Mouse (Mus musculus) intestine, embryonic 14.5 days (tissue): Measurements from ENCODE around the gene Ulk4. TPM values are rescaled to one million over a fixed set of nuclear protein-coding genes. Genes with fewer than 3 reads are reported as not detected.
A peak's percentile ranks its signal among the peaks of the same experiment; 100 is the strongest.

Experiments used
- ATAC-seq: fragments of 200-750 bp; cut with Nextera tagmentation; replicated peaks from 2 replicates; pipeline ENCODE4 v1.8.0; 2017; ENCODE audit warnings: low read depth, moderate number of reproducible peaks, moderate TSS enrichment, moderate library complexity; ENCODE audit not compliant: low FRiP score, low TSS enrichment
- DNase-seq: peaks from one replicate; pipeline ENCODE4 v3.0.0-alpha.2; 2018; ENCODE audit warnings: low spot score
- H3K27ac ChIP-seq: fragments of 300-500 bp; sonication (generic); 2 replicates; pipeline ENCODE4 v1.5.1; 2014; ENCODE audit warnings: low read depth, mild to moderate bottlenecking, control low read depth
- H3K27me3 ChIP-seq: fragments of 300-500 bp; sonication (generic); replicated peaks from 2 replicates; pipeline ENCODE4 v1.6.1; 2014; ENCODE audit warnings: low read length, control low read depth; ENCODE audit not compliant: control insufficient read depth, insufficient read depth
- H3K36me3 ChIP-seq: fragments of 300-500 bp; sonication (generic); 2 replicates; pipeline ENCODE4 v1.6.1; 2014; ENCODE audit warnings: low read length, control low read depth; ENCODE audit not compliant: control insufficient read depth, insufficient read depth
- H3K4me1 ChIP-seq: fragments of 300-500 bp; sonication (generic); replicated peaks from 2 replicates; pipeline ENCODE4 v1.6.1; 2014; ENCODE audit warnings: low read length, control low read depth, mixed read lengths; ENCODE audit not compliant: control insufficient read depth, insufficient read depth
- H3K4me2 ChIP-seq: fragments of 300-500 bp; sonication (generic); 2 replicates; pipeline ENCODE4 v1.6.1; 2014; ENCODE audit warnings: low read length
- H3K4me3 ChIP-seq: fragments of 300-500 bp; sonication (generic); 2 replicates; pipeline ENCODE4 v1.5.1; 2014; ENCODE audit warnings: low read depth, low read length, control low read depth, mixed read lengths
- H3K9ac ChIP-seq: fragments of 300-500 bp; sonication (generic); 2 replicates; pipeline ENCODE4 v1.6.1; 2014; ENCODE audit warnings: mild to moderate bottlenecking, low read length
- H3K9me3 ChIP-seq: fragments of 300-500 bp; sonication (generic); 2 replicates; pipeline ENCODE4 v1.6.1; 2016; ENCODE audit warnings: low read length, control low read depth; ENCODE audit not compliant: control insufficient read depth
- WGBS: fragments of 180-500 bp; shearing (Covaris S2); extraction: QIAGEN DNeasy Blood & Tissue Kit; methylation state at CpG from one replicate; pipeline ENCODE4 v1.1.7; 2014; 5-methylcytosine and 5-hydroxymethylcytosine counted together
- polyA plus RNA-seq: library from polyadenylated mRNA; unstranded; fragments of >200 nt; fragmentation: Nextera tagmentation; extraction: Ambion mirVana; gene quantifications from 2 replicates; pipeline ENCODE4 v1.2.1, GENCODE M21; 2014

Gene Ulk4
- polyA plus RNA-seq, 1 experiment from 2014 or later, result 122 TPM

- Histone ChIP-seq H3K4me1 (no peaks in the 10 kb centered on the region), H3K27me3 (no peaks in the 10 kb centered on the region), H3K4me2 (no peak overlapping the region), H3K9ac (no peak overlapping the region), H3K36me3 (no peaks in the 10 kb centered on the region), H3K9me3 (no peaks in the 10 kb centered on the region), H3K4me3 (no peak overlapping the region), H3K27ac (no peak overlapping the region)
- 77% methylated on average over 6 of the region's 6 CpGs for WGBS
- no peak for ATAC-seq
- DNase-seq, result no peak
Measured at GRCm38 (mm10) chr9:121239571-121239970, 37.4 kb downstream of the Ulk4 start.

GRCm38 (mm10) chr9:121218636-121219035 is 58.4 kb downstream of the Ulk4 start:
- DNase-seq (peak; percentile 46), ATAC-seq (no peak)
- Histone ChIP-seq H3K4me1 (no peaks in the 10 kb centered on the region), H3K27ac (no peak overlapping the region), H3K4me2 (no peak overlapping the region), H3K4me3 (no peak overlapping the region), H3K36me3 (no peaks in the 10 kb centered on the region), H3K9me3 (0 out of 2 replicates have a peak, but pooled peaks cover 4% of the 10 kb centered on the region), H3K27me3 (no peaks in the 10 kb centered on the region), H3K9ac (no peak overlapping the region)
- 82% methylated on average over 11 of the region's 11 CpGs for WGBS

DNA sequence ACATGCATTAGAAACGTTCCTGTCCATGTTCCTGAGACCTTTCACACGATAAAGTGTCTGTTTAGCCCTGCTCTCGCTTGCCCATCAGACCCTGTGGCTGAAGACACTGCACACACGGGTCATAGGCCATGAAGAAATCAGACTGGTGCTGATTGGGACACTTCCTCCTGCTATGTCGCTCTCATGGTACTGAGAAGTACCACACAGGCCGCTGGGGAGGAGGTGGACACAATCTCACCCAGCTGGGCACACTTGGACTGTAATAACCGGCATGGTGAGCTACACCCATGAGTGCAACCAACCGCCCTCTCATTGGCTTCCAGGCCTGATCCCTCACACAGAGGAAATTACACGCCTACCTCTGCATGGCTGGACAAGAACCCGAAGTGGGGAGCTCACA is 58.8 kb downstream of the Ulk4 start:
- 84% methylated on average over 10 of the region's 10 CpGs for WGBS

DNA sequence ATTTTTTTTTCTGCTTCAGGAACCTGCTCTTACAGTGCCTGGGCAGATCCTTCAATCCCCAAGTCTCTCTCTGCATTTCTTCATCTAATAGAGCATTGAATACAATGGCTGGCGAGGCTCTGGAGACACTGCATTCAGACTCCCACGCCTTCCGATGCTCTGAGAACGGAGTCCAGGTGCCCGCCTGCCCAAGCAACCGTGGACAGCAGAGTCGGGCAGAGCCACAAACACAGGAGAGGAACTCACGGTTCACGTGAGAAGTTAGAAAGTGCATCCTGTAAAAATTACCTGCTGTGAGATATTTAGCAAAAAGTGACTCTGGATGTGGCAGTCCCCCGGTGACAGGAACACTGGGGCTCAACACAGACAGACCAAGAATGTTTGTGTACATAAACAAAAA is 59.3 kb downstream of the Ulk4 start:
- no peak for ATAC-seq
- no peak overlapping the region for H3K9ac ChIP-seq
- DNase-seq, result no peak
- H3K27ac ChIP-seq, result no peak overlapping the region
- H3K4me3 ChIP-seq, result no peak overlapping the region
- no peaks in the 10 kb centered on the region for H3K36me3 ChIP-seq
- H3K4me1 ChIP-seq, result no peaks in the 10 kb centered on the region
- H3K9me3 ChIP-seq, result 0 out of 2 replicates have a peak, but pooled peaks cover 4% of the 10 kb centered on the region
- H3K4me2 ChIP-seq, result no peak overlapping the region
- 88% methylated on average over 10 of the region's 10 CpGs for WGBS
- no peaks in the 10 kb centered on the region for H3K27me3 ChIP-seq

More for the DNA sequence above, 58.8 kb downstream of the Ulk4 start:
- H3K4me3 ChIP-seq, result no peak overlapping the region
- H3K27ac ChIP-seq, result no peak overlapping the region
- ATAC-seq (no peak), DNase-seq (no peak)
- no peak overlapping the region for H3K4me2 ChIP-seq
- no peaks in the 10 kb centered on the region for H3K36me3 ChIP-seq
- no peaks in the 10 kb centered on the region for H3K4me1 ChIP-seq
- H3K27me3 ChIP-seq, result no peaks in the 10 kb centered on the region
- H3K9me3 ChIP-seq, result 0 out of 2 replicates have a peak, but pooled peaks cover 4% of the 10 kb centered on the region
- no peak overlapping the region for H3K9ac ChIP-seq

DNA sequence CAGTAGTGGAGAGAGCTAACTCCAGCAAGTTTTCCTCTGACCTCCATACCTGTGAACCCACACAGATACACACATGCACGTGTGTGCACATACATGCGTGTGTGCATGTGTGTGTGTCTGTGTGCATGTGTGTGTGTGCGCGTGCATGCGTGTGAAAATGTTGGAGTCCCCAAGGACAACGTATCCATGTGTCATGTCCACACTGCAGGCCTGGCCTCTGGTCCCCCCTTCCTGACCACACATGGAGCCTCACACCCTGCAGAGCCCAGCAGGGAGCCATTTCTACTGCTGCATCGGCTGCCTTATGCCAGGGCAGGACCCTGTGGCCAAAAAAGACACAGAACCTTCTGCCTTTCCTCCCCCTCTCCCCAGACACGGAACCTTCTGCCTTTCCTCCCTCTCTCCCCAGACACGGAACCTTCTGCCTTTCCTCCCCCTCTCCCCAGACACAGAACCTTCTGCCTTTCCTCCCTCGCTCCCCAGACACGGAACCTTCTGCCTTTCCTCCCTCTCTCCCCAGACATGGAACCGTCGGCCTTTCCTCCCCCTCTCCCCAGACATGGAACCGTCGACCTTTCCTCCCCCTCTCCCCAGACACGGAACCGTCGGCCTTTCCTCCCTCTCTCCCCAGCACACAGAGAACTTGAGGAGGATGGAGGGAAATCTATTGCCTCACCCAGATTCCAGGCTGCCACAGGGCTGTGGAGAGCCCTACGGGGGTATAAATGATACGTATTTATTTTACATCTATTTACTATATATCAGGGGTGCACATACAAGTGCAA is 60.3 kb downstream of the Ulk4 start:
- no peaks in the 10 kb centered on the region for H3K36me3 ChIP-seq
- no peaks in the 10 kb centered on the region for H3K27me3 ChIP-seq
- WGBS, result 75% methylated on average over 20 of the region's 20 CpGs
- H3K27ac ChIP-seq, result no peak overlapping the region
- no peaks in the 10 kb centered on the region for H3K4me1 ChIP-seq
- H3K9ac ChIP-seq, result no peak overlapping the region
- H3K4me2 ChIP-seq, result no peak overlapping the region
- ATAC-seq (no peak), DNase-seq (no peak)
- no peak overlapping the region for H3K4me3 ChIP-seq
- H3K9me3 ChIP-seq, result 0 out of 2 replicates have a peak, but pooled peaks cover 4% of the 10 kb centered on the region

- H3K36me3 ChIP-seq, result no peaks in the 10 kb centered on the region
- no peak overlapping the region for H3K4me2 ChIP-seq
- 0 out of 2 replicates have a peak, but pooled peaks cover 4% of the 10 kb centered on the region for H3K9me3 ChIP-seq
- peak; percentile 79 for DNase-seq
- ATAC-seq, result peak; percentile 50; the same call in 1 of the 2 replicates
- no peak overlapping the region for H3K9ac ChIP-seq
- 31% methylated on average over 3 of the region's 3 CpGs for WGBS
- no peak overlapping the region for H3K4me3 ChIP-seq
- no peaks in the 10 kb centered on the region for H3K27me3 ChIP-seq
- no peak overlapping the region for H3K27ac ChIP-seq
- no peaks in the 10 kb centered on the region for H3K4me1 ChIP-seq
Measured at GRCm38 (mm10) chr9:121215349-121216000, 61.5 kb downstream of the Ulk4 start.

DNA sequence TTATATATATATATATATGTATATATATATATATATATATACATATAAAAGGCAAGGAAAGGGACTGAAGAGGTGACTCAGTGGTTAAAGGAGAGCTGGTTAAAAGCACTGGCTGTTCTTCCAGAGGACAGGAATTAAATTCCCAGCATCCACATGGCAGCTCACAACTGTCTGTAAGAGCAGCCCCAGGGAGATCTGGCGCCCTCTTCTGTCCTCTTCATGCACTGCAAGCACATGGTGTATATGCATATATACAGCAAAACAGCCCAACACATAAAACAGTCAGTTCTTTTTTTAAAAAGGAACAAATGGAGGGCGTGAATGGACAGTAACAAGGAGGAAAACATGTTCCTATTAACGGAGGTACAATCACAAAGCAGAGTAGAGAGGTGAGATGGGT is 64.7 kb downstream of the Ulk4 start:
- H3K4me2 ChIP-seq, result no peak overlapping the region
- H3K9ac ChIP-seq, result no peak overlapping the region
- no peak overlapping the region for H3K27ac ChIP-seq
- H3K9me3 ChIP-seq, result peaks cover 8% of the 10 kb centered on the region; the same call in 1 of the 2 replicates
- H3K4me1 ChIP-seq, result no peaks in the 10 kb centered on the region
- H3K27me3 ChIP-seq, result no peaks in the 10 kb centered on the region
- no peak for DNase-seq
- no peak overlapping the region for H3K4me3 ChIP-seq
- 67% methylated on average over 3 of the region's 3 CpGs for WGBS
- no peaks in the 10 kb centered on the region for H3K36me3 ChIP-seq
- ATAC-seq, result no peak

GRCm38 (mm10) chr9:121205046-121205445 is 72.0 kb downstream of the Ulk4 start:
- DNase-seq, result no peak
- no peak overlapping the region for H3K4me3 ChIP-seq
- WGBS, result 60% methylated on average over 7 of the region's 7 CpGs
- H3K27ac ChIP-seq, result no peak overlapping the region
- peaks cover 9% of the 10 kb centered on the region; the same call in 1 of the 2 replicates for H3K9me3 ChIP-seq
- no peak overlapping the region for H3K9ac ChIP-seq
- no peaks in the 10 kb centered on the region for H3K4me1 ChIP-seq
- no peaks in the 10 kb centered on the region for H3K36me3 ChIP-seq
- H3K27me3 ChIP-seq, result no peaks in the 10 kb centered on the region
- no peak for ATAC-seq
- no peak overlapping the region for H3K4me2 ChIP-seq
